Mouse (Mus musculus) liver, adult 2 months (tissue): Measurements from ENCODE around the gene Hebp2. TPM values are rescaled to one million over a fixed set of nuclear protein-coding genes. Genes with fewer than 3 reads are reported as not detected.

ENCODE experiments used
- DNase-seq: peaks from one replicate; pipeline ENCODE4 v3.0.0-alpha.2; 2011; ENCODE audit warnings: low read depth, low spot score; ENCODE audit errors: extremely low read depth
- H3K27ac ChIP-seq: fragments of 200-500 bp; replicated peaks from 2 replicates; pipeline ENCODE4 v1.5.1; 2012; ENCODE audit warnings: low read depth, mild to moderate bottlenecking, control low read depth, inconsistent platforms, low read length; ENCODE audit not compliant: insufficient read depth
- H3K27me3 ChIP-seq: fragments of 200-500 bp; 2 replicates; pipeline ENCODE4 v1.6.1; 2012; ENCODE audit warnings: mild to moderate bottlenecking, moderate library complexity, low read length, inconsistent platforms; ENCODE audit not compliant: control insufficient read depth, insufficient read depth
- H3K36me3 ChIP-seq: fragments of 200-500 bp; 2 replicates; pipeline ENCODE4 v1.6.1; 2012; ENCODE audit warnings: low read length, inconsistent platforms; ENCODE audit not compliant: control insufficient read depth, insufficient read depth
- H3K4me1 ChIP-seq: fragments of 200-500 bp; 2 replicates; pipeline ENCODE4 v1.6.1; 2011; ENCODE audit warnings: low read length; ENCODE audit not compliant: control insufficient read depth, insufficient read depth
- H3K4me3 ChIP-seq: fragments of 200-500 bp; 2 replicates; pipeline ENCODE4 v1.5.1; 2011; ENCODE audit warnings: low read depth, mild to moderate bottlenecking, control low read depth, low read length, moderate library complexity; ENCODE audit not compliant: insufficient read depth
- H3K79me2 ChIP-seq: fragments of 200-500 bp; 2 replicates; pipeline ENCODE4 v1.6.1; 2012; ENCODE audit warnings: inconsistent platforms, mild to moderate bottlenecking, low read length, moderate library complexity; ENCODE audit not compliant: control insufficient read depth, insufficient read depth
- H3K9ac ChIP-seq: fragments of 200-500 bp; 2 replicates; pipeline ENCODE4 v1.6.1; 2012; ENCODE audit warnings: low read depth, mild to moderate bottlenecking, control low read depth, inconsistent platforms, low read length
- CTCF ChIP-seq: fragments of 200-500 bp; IDR thresholded peaks from 2 replicates; pipeline ENCODE4 v1.5.1; 2011; ENCODE audit warnings: low read depth, low read length, control low read depth
- POLR2A ChIP-seq: fragments of 200-500 bp; IDR thresholded peaks from 2 replicates; pipeline ENCODE4 v1.6.1; 2011; ENCODE audit warnings: low read length, control low read depth; ENCODE audit not compliant: insufficient read depth; ENCODE audit errors: extremely low read depth
- WGBS: fragments of 180-500 bp; shearing (Covaris S2); methylation state at CpG from one replicate; pipeline ENCODE4 v1.1.7; 2018; 5-methylcytosine and 5-hydroxymethylcytosine counted together
- polyA plus RNA-seq: library from polyadenylated mRNA; depleted of rRNA; stranded (reverse); fragments of >200 nt; gene quantifications from 2 replicates; pipeline ENCODE4 v1.2.3, GENCODE M21; 2012
- total RNA-seq: library from RNA; depleted of rRNA; stranded (reverse); fragments of >200 nt; gene quantifications from 2 replicates; pipeline ENCODE4 v1.2.3, GENCODE M21; 2014

Gene Hebp2
- total and polyA plus RNA-seq, 2 experiments: 0.28 to 0.33 TPM

GRCm38 (mm10) chr10:18506501-18506946 lies 39.4 kb downstream of the Hebp2 start:
- H3K36me3 ChIP-seq: no peaks in the 10 kb centered on the region
- H3K9ac ChIP-seq: no peak overlapping the region
- H3K4me1 ChIP-seq: peaks cover 9% of the 10 kb centered on the region
- H3K79me2 ChIP-seq: no peaks in the 10 kb centered on the region; the same call in 1 of the 2 replicates
- 68% methylated on average over 6 of the region's 6 CpGs for WGBS
- H3K27me3 ChIP-seq: no peaks in the 10 kb centered on the region
- no peak for TF ChIP-seq CTCF
- no peak for TF ChIP-seq POLR2A
- DNase-seq: peak; percentile 4
- H3K27ac ChIP-seq: no peak overlapping the region
- H3K4me3 ChIP-seq: no peak overlapping the region

DNA sequence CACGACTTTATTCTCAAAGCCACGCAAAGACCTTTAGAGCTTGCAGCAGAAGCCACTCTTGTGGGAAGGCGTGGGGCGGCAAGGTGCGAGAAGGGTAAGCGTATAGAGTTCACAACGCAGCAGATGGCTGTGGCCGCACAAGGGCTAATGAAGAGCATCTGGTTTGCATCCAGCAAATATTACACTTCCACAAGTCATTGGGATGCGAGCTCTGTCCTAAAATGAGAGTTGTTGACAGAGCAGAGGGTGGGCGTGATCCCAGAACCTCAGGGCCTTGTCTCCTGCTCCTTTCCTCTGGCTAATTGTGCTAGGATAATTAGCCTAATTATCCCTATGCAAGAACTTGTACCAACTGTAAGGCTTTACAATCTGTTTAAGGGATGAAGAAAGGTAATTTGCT lies 40.2 kb downstream of the Hebp2 start:
- Histone ChIP-seq H3K27me3 (no peaks in the 10 kb centered on the region), H3K36me3 (no peaks in the 10 kb centered on the region; the same call in 1 of the 2 replicates), H3K27ac (no peak overlapping the region), H3K4me1 (peaks cover 9% of the 10 kb centered on the region), H3K9ac (no peak overlapping the region), H3K4me3 (no peak overlapping the region), H3K79me2 (no peaks in the 10 kb centered on the region; the same call in 1 of the 2 replicates)
- WGBS: 89% methylated on average over 10 of the region's 10 CpGs
- no peak for DNase-seq
- TF ChIP-seq CTCF (no peak), POLR2A (no peak)

DNA sequence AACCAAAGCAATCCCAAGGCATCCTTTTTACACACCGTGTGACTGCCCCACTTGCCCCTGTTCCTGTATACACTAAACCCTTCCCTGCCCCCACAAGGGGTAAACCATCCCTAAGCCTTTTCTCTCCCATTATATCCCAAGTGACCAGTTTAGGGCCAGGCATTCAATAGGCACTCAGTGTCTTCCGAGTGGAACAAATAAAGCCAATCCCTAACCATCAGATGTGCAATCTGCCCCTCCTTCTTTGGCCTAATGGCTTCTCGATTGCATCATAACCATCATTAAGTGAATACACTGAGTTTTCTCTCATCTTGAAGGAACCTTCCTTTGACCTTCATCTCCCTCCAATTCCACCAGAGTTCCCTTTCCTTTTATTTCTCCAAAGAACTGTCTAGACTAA lies 43.9 kb downstream of the Hebp2 start:
- H3K4me1 ChIP-seq: peaks cover 4% of the 10 kb centered on the region
- WGBS: 91% methylated on average over 3 of the region's 3 CpGs
- H3K79me2 ChIP-seq: no peaks in the 10 kb centered on the region; the same call in 1 of the 2 replicates
- H3K27me3 ChIP-seq: no peaks in the 10 kb centered on the region
- H3K9ac ChIP-seq: no peak overlapping the region
- DNase-seq: no peak
- no peak overlapping the region for H3K4me3 ChIP-seq
- peaks cover 5% of the 10 kb centered on the region for H3K36me3 ChIP-seq
- TF ChIP-seq POLR2A: no peak
- no peak for TF ChIP-seq CTCF
- H3K27ac ChIP-seq: no peak overlapping the region

DNA sequence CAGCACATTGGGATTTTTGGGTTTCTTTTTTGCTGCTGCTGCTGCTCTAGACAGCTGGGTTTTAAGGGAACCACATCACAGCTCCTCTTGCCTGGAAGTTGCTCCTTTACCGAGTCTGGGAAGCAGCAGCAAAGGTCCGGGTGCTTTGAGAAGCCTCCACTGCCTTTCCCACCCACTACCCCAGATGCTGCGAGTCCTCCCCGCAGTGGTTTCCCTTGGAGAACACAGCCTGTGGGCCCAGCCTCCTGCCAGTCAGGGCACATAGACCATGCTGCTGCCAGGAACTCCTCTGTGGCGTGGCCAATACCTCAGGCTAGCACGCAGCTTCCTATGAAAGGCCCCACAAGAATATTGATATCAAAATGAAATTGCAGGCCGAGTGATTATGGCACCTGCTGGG lies 48.8 kb downstream of the Hebp2 start:
- WGBS: 86% methylated on average over 7 of the region's 7 CpGs
- Histone ChIP-seq H3K4me3 (no peak overlapping the region), H3K27ac (no peak overlapping the region), H3K79me2 (no peaks in the 10 kb centered on the region), H3K27me3 (no peaks in the 10 kb centered on the region), H3K4me1 (no peaks in the 10 kb centered on the region), H3K9ac (no peak overlapping the region), H3K36me3 (peaks cover 5% of the 10 kb centered on the region)
- no peak for DNase-seq
- TF ChIP-seq POLR2A: no peak
- no peak for TF ChIP-seq CTCF

DNA sequence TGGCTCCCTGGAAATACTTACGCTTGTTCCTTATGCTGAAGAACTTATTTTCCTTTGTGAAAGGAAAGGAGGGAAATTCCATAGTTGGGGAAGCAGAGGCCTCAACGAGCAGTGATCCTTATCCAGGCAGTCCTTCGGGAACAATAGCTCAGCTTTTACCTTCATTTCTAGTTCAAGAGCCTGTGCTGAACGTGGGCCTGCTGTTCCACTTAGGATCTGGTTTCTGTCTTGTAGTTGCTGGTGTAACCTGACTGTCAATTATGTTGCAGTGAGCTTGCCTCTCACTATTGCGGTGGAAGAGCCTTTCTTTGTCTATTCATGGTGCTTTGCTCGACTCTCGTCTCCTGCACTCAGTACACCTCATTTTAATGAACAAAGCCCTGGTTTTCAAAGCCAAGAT lies 51.6 kb downstream of the Hebp2 start:
- Histone ChIP-seq H3K79me2 (no peaks in the 10 kb centered on the region; the same call in 1 of the 2 replicates), H3K4me1 (no peaks in the 10 kb centered on the region), H3K27me3 (no peaks in the 10 kb centered on the region), H3K27ac (no peak overlapping the region), H3K4me3 (no peak overlapping the region), H3K9ac (no peak overlapping the region), H3K36me3 (peaks cover 3% of the 10 kb centered on the region; the same call in 1 of the 2 replicates)
- 74% methylated on average over 7 of the region's 7 CpGs for WGBS
- TF ChIP-seq CTCF: no peak
- no peak for TF ChIP-seq POLR2A
- no peak for DNase-seq

DNA sequence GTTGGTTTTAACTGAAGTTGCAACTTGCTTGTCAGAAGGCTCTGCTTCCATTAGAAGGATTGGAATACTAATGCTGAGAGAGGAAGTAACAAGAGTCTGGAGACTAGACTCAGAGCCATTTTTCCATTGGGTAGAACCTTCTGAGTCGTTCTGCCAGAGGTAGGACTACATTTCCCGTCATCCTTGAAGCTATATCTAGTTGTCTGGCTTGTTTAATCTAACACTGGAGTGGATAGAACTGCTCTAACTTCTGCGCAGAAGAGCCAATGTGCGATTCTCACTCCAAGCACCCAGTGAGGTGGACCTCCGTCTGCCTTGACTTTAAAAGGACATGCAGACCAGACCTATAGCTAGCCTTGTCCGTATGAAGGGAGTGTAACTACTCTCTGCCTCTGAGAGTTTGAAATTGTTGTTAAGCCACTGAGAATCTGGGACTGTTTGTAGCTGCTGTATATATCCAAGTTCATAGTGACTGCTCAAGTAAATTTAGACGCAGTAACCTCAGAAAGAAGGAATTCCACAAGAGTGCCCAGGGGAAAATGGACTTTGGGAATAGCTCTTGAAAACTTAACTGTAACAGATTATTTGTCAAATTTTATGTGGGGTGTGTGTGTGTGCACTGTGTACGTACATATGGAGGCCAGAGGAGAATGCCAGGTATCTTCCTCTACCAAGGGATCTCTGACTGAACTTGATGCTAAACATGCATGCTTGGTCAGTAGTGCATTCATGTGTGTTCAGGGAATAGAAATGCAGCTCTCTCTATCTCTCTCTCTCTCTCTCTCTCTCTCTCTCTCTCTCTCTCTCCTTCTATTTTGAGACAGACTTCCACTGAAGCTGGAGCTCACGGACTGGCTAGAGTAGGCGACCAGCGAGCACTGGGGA lies 52.6 kb downstream of the Hebp2 start:
- TF ChIP-seq POLR2A: no peak
- no peak for TF ChIP-seq CTCF
- Histone ChIP-seq H3K9ac (no peak overlapping the region), H3K27ac (no peak overlapping the region), H3K79me2 (no peaks in the 10 kb centered on the region; the same call in 1 of the 2 replicates), H3K27me3 (no peaks in the 10 kb centered on the region), H3K4me1 (no peaks in the 10 kb centered on the region), H3K4me3 (no peak overlapping the region), H3K36me3 (no peaks in the 10 kb centered on the region)
- WGBS: 94% methylated on average over 11 of the region's 11 CpGs
- DNase-seq: no peak
